Mouse (Mus musculus) ES-E14 (cell line): ENCODE results near the gene Susd1.

Source experiments
- CHD2 ChIP-seq: IDR thresholded peaks from 2 replicates; pipeline ENCODE4 v1.6.1; 2014; ENCODE audit warnings: mild to moderate bottlenecking, low read depth, low read length, inconsistent platforms
- HCFC1 ChIP-seq: IDR thresholded peaks from 2 replicates; pipeline ENCODE4 v1.6.1; 2012; ENCODE audit warnings: low read length, inconsistent platforms, borderline replicate concordance; ENCODE audit not compliant: insufficient read depth
- ZNF384 ChIP-seq: IDR thresholded peaks from 2 replicates; pipeline ENCODE4 v1.6.1; 2012; ENCODE audit warnings: low read depth, low read length, inconsistent platforms

DNA sequence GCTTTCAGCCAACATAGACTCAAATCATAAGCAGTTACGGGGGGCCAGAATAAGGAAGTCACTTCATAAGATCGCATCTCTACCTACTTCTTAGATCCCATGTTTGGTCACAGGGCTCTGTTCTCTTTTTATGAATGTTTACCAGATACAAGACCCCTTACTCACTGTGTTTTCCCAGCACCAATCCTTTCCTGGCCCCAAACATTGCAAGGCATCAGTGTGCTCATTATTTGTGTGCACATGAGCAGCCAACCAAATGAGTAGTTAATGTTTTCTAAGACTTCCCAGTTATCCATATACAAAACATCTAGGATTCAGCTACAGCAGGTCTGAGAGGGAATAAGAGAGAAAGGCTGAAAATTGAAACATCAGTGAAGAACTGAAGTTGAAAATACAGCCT lies 44.3 kb downstream of the Susd1 start:
- no peak for TF ChIP-seq HCFC1
- TF ChIP-seq ZNF384: no peak
- no peak for TF ChIP-seq CHD2
